Mouse (Mus musculus): ENCODE results near the gene Lrrk2.
A peak's percentile ranks its signal among the peaks of the same experiment; 100 is the strongest.

The Lrrk2 gene

GRCm38 (mm10) chr15:91672645-91673568, at the start of gene Lrrk2:
TSS of gene Lrrk2 (plus strand) at chr15:91673175.
- peak; percentile 61 for DNase-seq (ENCODE audit: low read depth, low spot score)

GRCm38 (mm10) chr15:91624475-91624874, 48.5 kb upstream of the Lrrk2 start:
- DNase-seq (ENCODE audit: low read depth, low spot score) = no peak

GRCm38 (mm10) chr15:91629137-91629536, 43.8 kb upstream of the Lrrk2 start:
- DNase-seq (ENCODE audit: low read depth, low spot score) = no peak

- no peak for DNase-seq (ENCODE audit: low read depth, low spot score)
These were observed 40.5 kb upstream of the Lrrk2 start for GRCm38 (mm10) chr15:91632473-91632872.

- no peak for DNase-seq (ENCODE audit: low read depth, low spot score)
These were observed 39.9 kb upstream of the Lrrk2 start for GRCm38 (mm10) chr15:91633051-91633450.

GRCm38 (mm10) chr15:91633806-91634205, 39.2 kb upstream of the Lrrk2 start:
- no peak for DNase-seq (ENCODE audit: low read depth, low spot score)

- no peak for DNase-seq (ENCODE audit: low read depth, low spot score)
These were observed 38.7 kb upstream of the Lrrk2 start for GRCm38 (mm10) chr15:91634236-91634635.

GRCm38 (mm10) chr15:91641631-91642030, 31.3 kb upstream of the Lrrk2 start:
- no peak for DNase-seq (ENCODE audit: low read depth, low spot score)

GRCm38 (mm10) chr15:91642682-91643306, 30.2 kb upstream of the Lrrk2 start:
- no peak for DNase-seq (ENCODE audit: low read depth, low spot score)

GRCm38 (mm10) chr15:91643632-91644348, 29.2 kb upstream of the Lrrk2 start:
- no peak for DNase-seq (ENCODE audit: low read depth, low spot score)

GRCm38 (mm10) chr15:91650270-91650669, 22.7 kb upstream of the Lrrk2 start:
- DNase-seq (ENCODE audit: low read depth, low spot score) = no peak

- DNase-seq (ENCODE audit: low read depth, low spot score) = no peak
These were observed 21.5 kb upstream of the Lrrk2 start for GRCm38 (mm10) chr15:91651493-91651892.

GRCm38 (mm10) chr15:91658227-91658626, 14.7 kb upstream of the Lrrk2 start:
- DNase-seq (ENCODE audit: low read depth, low spot score) = no peak

- DNase-seq (ENCODE audit: low read depth, low spot score) = no peak
These were observed 12.5 kb upstream of the Lrrk2 start for GRCm38 (mm10) chr15:91660277-91661078.

GRCm38 (mm10) chr15:91661079-91661369, 12.0 kb upstream of the Lrrk2 start:
- DNase-seq (ENCODE audit: low read depth, low spot score) = no peak

- DNase-seq (ENCODE audit: low read depth, low spot score) = no peak
These were observed 8.3 kb upstream of the Lrrk2 start for GRCm38 (mm10) chr15:91664586-91665132.

GRCm38 (mm10) chr15:91665530-91665929, 7.4 kb upstream of the Lrrk2 start:
- DNase-seq (ENCODE audit: low read depth, low spot score) = no peak

- no peak for DNase-seq (ENCODE audit: low read depth, low spot score)
These were observed 1.8 kb upstream of the Lrrk2 start for GRCm38 (mm10) chr15:91671216-91671615.

- no peak for DNase-seq (ENCODE audit: low read depth, low spot score)
These were observed 988 bp upstream of the Lrrk2 start for GRCm38 (mm10) chr15:91671987-91672386.

GRCm38 (mm10) chr15:91673569-91673905, 562 bp downstream of the Lrrk2 start:
- DNase-seq (ENCODE audit: low read depth, low spot score) = no peak

- no peak for DNase-seq (ENCODE audit: low read depth, low spot score)
These were observed 7.1 kb downstream of the Lrrk2 start for GRCm38 (mm10) chr15:91680116-91680515.

Data from forelimb bud, embryonic 11.5 days (tissue).